Mouse (Mus musculus) midbrain, postnatal 0 days (tissue): ENCODE data around the gene E4f1. TPM values are rescaled to one million over a fixed set of nuclear protein-coding genes. Genes with fewer than 3 reads are reported as not detected.
A peak's percentile ranks its signal among the peaks of the same experiment; 100 is the strongest.

Experiments
- ATAC-seq: fragments of 200-750 bp; cut with Nextera tagmentation; 2 replicates; pipeline ENCODE4 v1.8.0; 2017; ENCODE audit warnings: moderate number of reproducible peaks, mild to moderate bottlenecking, moderate TSS enrichment, moderate library complexity; ENCODE audit not compliant: low FRiP score
- DNase-seq: peaks from one replicate; pipeline ENCODE4 v3.0.0-alpha.2; 2015; ENCODE audit warnings: low spot score
- H3K27ac ChIP-seq: fragments of 300-500 bp; sonication (generic); 2 replicates; pipeline ENCODE4 v1.5.1; 2014; ENCODE audit warnings: low read depth, mild to moderate bottlenecking, low read length, mixed read lengths
- H3K27me3 ChIP-seq: fragments of 300-500 bp; sonication (generic); 2 replicates; pipeline ENCODE4 v1.6.1; 2014; ENCODE audit warnings: low read length, control low read depth, mixed read lengths; ENCODE audit not compliant: insufficient read depth
- H3K36me3 ChIP-seq: fragments of 300-500 bp; sonication (generic); 2 replicates; pipeline ENCODE4 v1.6.1; 2014; ENCODE audit warnings: low read length, control low read depth, mixed read lengths; ENCODE audit not compliant: insufficient read depth
- H3K4me1 ChIP-seq: fragments of 300-500 bp; sonication (generic); 2 replicates; pipeline ENCODE4 v1.6.1; 2014; ENCODE audit warnings: mild to moderate bottlenecking, control low read depth, antibody characterized with exemption, low read length, mixed read lengths; ENCODE audit not compliant: insufficient read depth
- H3K4me2 ChIP-seq: fragments of 300-500 bp; sonication (generic); 2 replicates; pipeline ENCODE4 v1.6.1; 2014; ENCODE audit warnings: low read depth, mild to moderate bottlenecking, low read length, mixed read lengths; ENCODE audit not compliant: poor library complexity, severe bottlenecking
- H3K4me3 ChIP-seq: fragments of 300-500 bp; sonication (generic); 2 replicates; pipeline ENCODE4 v1.5.1; 2014; ENCODE audit warnings: low read depth, mild to moderate bottlenecking, low read length, moderate library complexity
- H3K9ac ChIP-seq: fragments of 300-500 bp; sonication (generic); replicated peaks from 2 replicates; pipeline ENCODE4 v1.6.1; 2014; ENCODE audit warnings: mild to moderate bottlenecking, low read length, moderate library complexity, mixed read lengths; ENCODE audit not compliant: poor library complexity, severe bottlenecking
- H3K9me3 ChIP-seq: fragments of 300-500 bp; sonication (generic); 2 replicates; pipeline ENCODE4 v1.6.1; 2016; ENCODE audit warnings: low read length, control low read depth
- CTCF ChIP-seq: IDR thresholded peaks from 2 replicates; pipeline ENCODE4 v1.5.1; 2016; ENCODE audit warnings: antibody characterized with exemption, mild to moderate bottlenecking
- WGBS: fragments of 180-500 bp; shearing (Covaris S2); extraction: QIAGEN DNeasy Blood & Tissue Kit; methylation state at CpG from one replicate; pipeline ENCODE4 v1.1.7; 2014; 5-methylcytosine and 5-hydroxymethylcytosine counted together
- polyA plus RNA-seq: library from polyadenylated mRNA; unstranded; fragments of >200 nt; fragmentation: Nextera tagmentation; extraction: Ambion mirVana; gene quantifications from 2 replicates; pipeline ENCODE4 v1.2.1, GENCODE M21; 2015
- total RNA-seq: library from RNA; depleted of rRNA; stranded (reverse); fragments of >200 nt; gene quantifications from 2 replicates; pipeline ENCODE4 v1.2.3, GENCODE M21; 2014

Gene E4f1
- total and polyA plus RNA-seq, 2 experiments from 2014 or later, result 30.6 to 35.1 TPM

- Histone ChIP-seq H3K9ac (no peak overlapping the region), H3K36me3 (peaks cover 35% of the 10 kb centered on the region), H3K27ac (no peak overlapping the region), H3K27me3 (no peaks in the 10 kb centered on the region), H3K9me3 (no peaks in the 10 kb centered on the region), H3K4me3 (no peak overlapping the region), H3K4me1 (peaks cover 20% of the 10 kb centered on the region), H3K4me2 (no peak overlapping the region)
- ATAC-seq, result no peak
- peak; percentile 54 for DNase-seq
- 82% methylated on average over 5 of the region's 5 CpGs for WGBS
- TF ChIP-seq CTCF, result no peak
Observed at GRCm38 (mm10) chr17:24474557-24474956, 4.4 kb upstream of the E4f1 start.

DNA sequence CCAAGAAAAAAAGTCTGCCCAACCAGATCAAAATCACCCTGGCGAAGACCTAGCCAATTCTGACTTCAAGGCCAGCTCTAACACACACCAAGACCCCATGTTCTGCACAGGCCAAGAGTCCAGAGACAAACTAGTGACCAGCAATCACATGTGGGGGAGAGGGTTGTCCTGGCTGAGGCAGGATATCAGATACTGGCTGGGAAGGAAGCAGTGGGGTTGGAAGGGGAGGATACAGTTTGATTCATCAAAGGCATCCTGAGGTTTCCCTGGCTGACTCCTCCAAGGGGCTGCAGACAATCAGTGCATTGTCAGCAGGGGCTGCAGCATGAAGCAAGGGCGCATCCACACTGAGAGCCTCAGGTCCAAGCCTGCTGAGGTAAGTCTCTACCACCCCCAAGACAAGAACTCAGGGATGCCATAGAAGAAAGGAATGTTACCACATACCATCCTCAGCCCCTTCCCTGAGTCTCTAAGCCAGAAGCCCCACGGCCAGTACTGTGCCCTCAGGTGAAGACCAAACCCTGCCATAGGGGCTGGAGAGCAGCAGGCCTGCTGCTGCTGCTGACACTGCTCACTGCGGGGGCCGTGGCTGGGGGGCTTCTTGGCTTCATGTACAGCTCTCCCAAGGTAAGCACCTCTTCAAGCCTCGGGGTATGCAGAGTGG, 3.6 kb upstream of the E4f1 start, which contains the start of gene Bricd5:
Bricd5 (plus strand) TSS at position 273 of the 664 bp plus-strand sequence.
- Histone ChIP-seq H3K9ac (no peak within 1 kb of the TSS), H3K4me3 (no peak within 1 kb of the TSS), H3K36me3 (peaks cover 35% of the 10 kb centered on the region), H3K27me3 (no peaks in the 10 kb centered on the region), H3K27ac (no peak within 1 kb of the TSS), H3K9me3 (no peaks in the 10 kb centered on the region), H3K4me2 (no peak within 1 kb of the TSS), H3K4me1 (peaks cover 20% of the 10 kb centered on the region)
- WGBS, result 86% methylated on average over 6 of the region's 6 CpGs
- no peak for ATAC-seq
- no peak for DNase-seq
- TF ChIP-seq CTCF, result no peak

GRCm38 (mm10) chr17:24472512-24472911, 2.4 kb upstream of the E4f1 start:
- Histone ChIP-seq H3K4me1 (peaks cover 17% of the 10 kb centered on the region), H3K9me3 (no peaks in the 10 kb centered on the region), H3K4me2 (peak overlapping the region; percentile 99), H3K9ac (no peak overlapping the region), H3K27ac (no peak overlapping the region), H3K27me3 (no peaks in the 10 kb centered on the region), H3K36me3 (peaks cover 35% of the 10 kb centered on the region), H3K4me3 (no peak overlapping the region)
- DNase-seq (peak; percentile 49), ATAC-seq (no peak)
- no peak for TF ChIP-seq CTCF
- 92% methylated on average over 4 of the region's 4 CpGs for WGBS

- Histone ChIP-seq H3K36me3 (peaks cover 21% of the 10 kb centered on the region), H3K9ac (peak overlapping the region; percentile 86), H3K27ac (peak overlapping the region; percentile 85), H3K4me2 (peak overlapping the region; percentile 99), H3K4me1 (peaks cover 17% of the 10 kb centered on the region), H3K9me3 (no peaks in the 10 kb centered on the region), H3K4me3 (peak overlapping the region; percentile 81), H3K27me3 (no peaks in the 10 kb centered on the region)
- ATAC-seq (peak; percentile 17; the same call in 1 of the 2 replicates), DNase-seq (peak; percentile 28)
- no peak for TF ChIP-seq CTCF
- under 1% methylated on average over 68 of the region's 68 CpGs for WGBS
Observed at GRCm38 (mm10) chr17:24470701-24471527, 801 bp upstream of the E4f1 start.

- 21% methylated on average over 7 of the region's 7 CpGs for WGBS
- no peaks in the 10 kb centered on the region for H3K27me3 ChIP-seq
- no peak for TF ChIP-seq CTCF
- peak overlapping the region; percentile 99 for H3K4me2 ChIP-seq
- peaks cover 7% of the 10 kb centered on the region for H3K36me3 ChIP-seq
- no peaks in the 10 kb centered on the region for H3K9me3 ChIP-seq
- DNase-seq, result no peak
- H3K9ac ChIP-seq, result no peak overlapping the region
- H3K27ac ChIP-seq, result peak overlapping the region; percentile 85; the same call in 1 of the 2 replicates
- peaks cover 17% of the 10 kb centered on the region for H3K4me1 ChIP-seq
- ATAC-seq, result no peak
- peak overlapping the region; percentile 81 for H3K4me3 ChIP-seq
Observed at GRCm38 (mm10) chr17:24469336-24469909, 690 bp downstream of the E4f1 start.
